Mouse (Mus musculus): Measurements from ENCODE around the gene Cabcoco1. TPM values are rescaled to one million over a fixed set of nuclear protein-coding genes. Genes with fewer than 3 reads are reported as not detected.

The Cabcoco1 gene
- polyA plus RNA-seq, 2 experiments from 2014 or later = 3.8 to 4.2 TPM

- no peak for ATAC-seq
These were observed 35.5 kb downstream of the Cabcoco1 start for GRCm38 (mm10) chr10:68506242-68506641.

GRCm38 (mm10) chr10:68504586-68505152 lies 37.0 kb downstream of the Cabcoco1 start:
- no peak for ATAC-seq

- no peak for ATAC-seq
These were observed 40.6 kb downstream of the Cabcoco1 start for GRCm38 (mm10) chr10:68501067-68501466.

GRCm38 (mm10) chr10:68495246-68495645 lies 46.5 kb downstream of the Cabcoco1 start:
- no peak for ATAC-seq

- ATAC-seq = no peak
These were observed 50.1 kb downstream of the Cabcoco1 start for GRCm38 (mm10) chr10:68491557-68491956.

- ATAC-seq = no peak
These were observed 50.9 kb downstream of the Cabcoco1 start for GRCm38 (mm10) chr10:68490781-68491180.

GRCm38 (mm10) chr10:68472799-68473198 lies 68.9 kb downstream of the Cabcoco1 start:
- no peak for ATAC-seq

- no peak for ATAC-seq
These were observed 75.9 kb downstream of the Cabcoco1 start for GRCm38 (mm10) chr10:68465737-68466327.

GRCm38 (mm10) chr10:68464943-68465342 lies 76.8 kb downstream of the Cabcoco1 start:
- ATAC-seq = no peak

GRCm38 (mm10) chr10:68459784-68460183 lies 81.9 kb downstream of the Cabcoco1 start:
- ATAC-seq = no peak

GRCm38 (mm10) chr10:68457019-68457418 lies 84.7 kb downstream of the Cabcoco1 start:
- no peak for ATAC-seq

- peak; percentile 10 for ATAC-seq
These were observed 87.2 kb downstream of the Cabcoco1 start for GRCm38 (mm10) chr10:68454541-68454940.

- ATAC-seq = no peak
These were observed 94.9 kb downstream of the Cabcoco1 start for GRCm38 (mm10) chr10:68446797-68447125.

GRCm38 (mm10) chr10:68445876-68446796 lies 95.6 kb downstream of the Cabcoco1 start:
- peak; percentile 64 for ATAC-seq

GRCm38 (mm10) chr10:68445244-68445811 lies 96.4 kb downstream of the Cabcoco1 start:
- ATAC-seq = peak; percentile 53

GRCm38 (mm10) chr10:68444361-68445114 lies 97.2 kb downstream of the Cabcoco1 start:
- ATAC-seq = no peak

- ATAC-seq = peak; percentile 56
These were observed 98.6 kb downstream of the Cabcoco1 start for GRCm38 (mm10) chr10:68443132-68443531.

- ATAC-seq = no peak
These were observed 99.0 kb downstream of the Cabcoco1 start for GRCm38 (mm10) chr10:68442713-68443112.

GRCm38 (mm10) chr10:68441931-68442662 lies 99.6 kb downstream of the Cabcoco1 start:
- ATAC-seq = no peak

- ATAC-seq = no peak
These were observed 101.2 kb downstream of the Cabcoco1 start for GRCm38 (mm10) chr10:68440515-68440914.

GRCm38 (mm10) chr10:68435754-68436153 lies 105.9 kb downstream of the Cabcoco1 start:
- ATAC-seq = no peak
